Mouse (Mus musculus) forebrain, postnatal 0 days (tissue): ENCODE measurements around the gene Mt3. TPM values are rescaled to one million over a fixed set of nuclear protein-coding genes. Genes with fewer than 3 reads are reported as not detected.

ENCODE experiments used
- ATAC-seq: fragments of 200-750 bp; cut with Nextera tagmentation; 2 replicates; pipeline ENCODE4 v1.8.0; 2017; ENCODE audit warnings: mild to moderate bottlenecking, moderate library complexity
- DNase-seq: peaks from one replicate; pipeline ENCODE4 v3.0.0-alpha.2; 2015
- H3K27ac ChIP-seq: fragments of 300-500 bp; sonication (generic); 2 replicates; pipeline ENCODE4 v1.5.1; 2014; ENCODE audit warnings: low read depth, mild to moderate bottlenecking, antibody characterized with exemption, low read length, moderate library complexity, mixed read lengths
- H3K27me3 ChIP-seq: fragments of 300-500 bp; sonication (generic); 2 replicates; pipeline ENCODE4 v1.6.1; 2014; ENCODE audit warnings: mild to moderate bottlenecking, low read length, mixed read lengths; ENCODE audit not compliant: insufficient read depth
- H3K36me3 ChIP-seq: fragments of 300-500 bp; sonication (generic); 2 replicates; pipeline ENCODE4 v1.6.1; 2014; ENCODE audit warnings: mild to moderate bottlenecking, moderate library complexity; ENCODE audit not compliant: insufficient read depth
- H3K4me1 ChIP-seq: fragments of 300-500 bp; sonication (generic); 2 replicates; pipeline ENCODE4 v1.6.1; 2014; ENCODE audit warnings: antibody characterized with exemption; ENCODE audit not compliant: insufficient read depth
- H3K4me2 ChIP-seq: fragments of 300-500 bp; sonication (generic); 2 replicates; pipeline ENCODE4 v1.6.1; 2014; ENCODE audit warnings: low read depth, mild to moderate bottlenecking, moderate library complexity
- H3K4me3 ChIP-seq: fragments of 300-500 bp; sonication (generic); 2 replicates; pipeline ENCODE4 v1.5.1; 2014; ENCODE audit warnings: low read depth, low read length, mixed read lengths
- H3K9ac ChIP-seq: fragments of 300-500 bp; sonication (generic); 2 replicates; pipeline ENCODE4 v1.6.1; 2014; ENCODE audit warnings: mild to moderate bottlenecking
- H3K9me3 ChIP-seq: fragments of 300-500 bp; sonication (generic); 2 replicates; pipeline ENCODE4 v1.6.1; 2016; ENCODE audit warnings: low read length
- CTCF ChIP-seq: sonication (generic); IDR thresholded peaks from 2 replicates; pipeline ENCODE4 v1.5.1; 2016; ENCODE audit warnings: antibody characterized with exemption, control low read depth, low read depth
- WGBS: fragments of 180-500 bp; shearing (Covaris S2); extraction: QIAGEN DNeasy Blood & Tissue Kit; methylation state at CpG from one replicate; pipeline ENCODE4 v1.1.7; 2014; 5-methylcytosine and 5-hydroxymethylcytosine counted together
- polyA plus RNA-seq: library from polyadenylated mRNA; unstranded; fragments of >200 nt; fragmentation: Nextera tagmentation; extraction: Ambion mirVana; gene quantifications from 2 replicates; pipeline ENCODE4 v1.2.1, GENCODE M21; 2015
- total RNA-seq: library from RNA; depleted of rRNA; stranded (reverse); fragments of >200 nt; gene quantifications from 2 replicates; pipeline ENCODE4 v1.2.3, GENCODE M21; 2014; rRNA removed

The Mt3 gene
- total RNA-seq (151 and 445 TPM in 2 replicates), polyA plus RNA-seq (316 and 341 TPM in 2 replicates)

DNA sequence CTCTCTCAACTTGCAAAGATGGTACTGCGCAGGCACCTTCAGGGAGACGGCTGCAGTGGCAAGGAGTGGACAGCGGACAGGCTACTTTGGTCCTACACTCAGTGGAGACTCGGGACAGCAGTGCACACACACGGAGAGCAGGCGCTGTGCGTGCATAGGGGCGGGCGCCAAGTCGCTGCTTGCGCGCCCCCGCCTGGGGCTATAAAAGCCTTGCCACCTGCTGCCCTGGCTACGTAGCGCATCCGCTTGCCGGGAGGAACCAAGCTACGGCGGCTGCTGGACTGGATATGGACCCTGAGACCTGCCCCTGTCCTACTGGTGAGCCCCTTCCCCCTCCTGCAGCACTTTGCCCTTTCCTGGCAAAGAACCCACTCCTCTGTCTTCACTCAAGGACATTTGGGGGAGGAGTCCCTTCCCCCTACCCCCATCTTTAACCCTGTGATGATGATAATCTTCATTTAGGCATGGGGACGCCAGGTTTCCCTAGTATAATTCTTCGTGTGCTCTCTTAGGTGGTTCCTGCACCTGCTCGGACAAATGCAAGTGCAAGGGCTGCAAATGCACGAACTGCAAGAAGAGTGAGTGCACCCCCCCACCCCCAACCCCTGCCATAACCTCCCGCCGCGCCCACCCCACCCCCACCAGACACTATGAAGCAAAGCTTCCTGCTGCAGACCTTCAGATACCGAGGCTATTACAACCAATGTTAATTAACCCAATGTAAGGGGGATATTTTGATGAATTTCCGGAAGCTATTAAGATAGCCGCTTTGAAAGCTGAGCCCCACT lies at the start of gene Mt3:
Mt3 (plus strand) TSS at position 95 of the 788 bp plus-strand sequence.
- Histone ChIP-seq H3K4me3 (peak within 1 kb of the TSS; percentile 52), H3K9ac (peak within 1 kb of the TSS; percentile 65), H3K9me3 (no peaks in the 10 kb centered on the region), H3K27ac (peak within 1 kb of the TSS; percentile 67), H3K27me3 (no peaks in the 10 kb centered on the region), H3K4me1 (peaks cover 8% of the 10 kb centered on the region; the same call in 1 of the 2 replicates), H3K36me3 (no peaks in the 10 kb centered on the region), H3K4me2 (peak within 1 kb of the TSS; percentile 74)
- peak; percentile 52 for TF ChIP-seq CTCF
- under 1% methylated on average over 29 of the region's 29 CpGs for WGBS
- peak; percentile 88 for DNase-seq
- ATAC-seq: peak; percentile 89

DNA sequence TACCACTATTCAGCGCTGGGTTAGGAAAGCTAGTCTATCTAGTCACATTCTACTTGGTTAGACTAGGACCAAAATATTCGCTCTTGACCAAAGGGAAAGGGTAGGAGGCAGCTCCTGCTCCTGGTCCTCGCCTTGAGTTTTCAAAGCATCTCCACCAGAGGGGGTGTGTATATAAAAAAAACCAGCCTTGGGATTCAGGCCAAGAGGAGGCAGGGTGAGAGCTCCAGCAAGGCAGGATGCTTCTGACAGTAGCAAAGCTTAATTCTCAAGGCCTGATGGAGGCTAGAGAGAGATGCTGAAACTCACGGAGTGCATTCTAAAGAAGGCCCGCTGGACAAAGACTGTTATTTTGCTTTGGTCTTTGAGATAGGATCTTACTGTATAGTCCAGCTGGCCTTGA lies 48.3 kb upstream of the Mt3 start:
- no peak overlapping the region for H3K4me2 ChIP-seq
- WGBS: 51% methylated on average over 5 of the region's 5 CpGs

DNA sequence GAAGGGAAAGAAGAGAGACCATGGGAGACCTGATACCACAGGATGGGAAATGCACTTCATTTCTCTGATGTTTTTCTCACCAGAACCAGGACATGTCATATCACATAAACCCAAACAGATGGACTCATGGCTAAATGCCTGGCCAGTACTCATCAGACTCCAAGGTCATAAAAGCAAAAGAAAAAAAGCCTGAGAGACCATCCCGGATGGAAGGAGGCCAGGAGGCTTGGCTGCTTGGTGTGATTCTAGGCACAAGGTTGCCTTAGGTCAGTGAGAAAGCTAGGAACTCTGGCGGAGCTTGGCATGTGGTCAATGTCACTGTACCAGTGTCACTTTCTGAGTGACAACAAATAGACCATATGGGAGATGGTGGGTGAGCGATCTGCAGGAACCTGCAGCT lies 44.5 kb upstream of the Mt3 start:
- Histone ChIP-seq H3K9me3 (no peaks in the 10 kb centered on the region), H3K36me3 (no peaks in the 10 kb centered on the region), H3K4me2 (no peak overlapping the region), H3K4me3 (no peak overlapping the region), H3K9ac (no peak overlapping the region), H3K27me3 (no peaks in the 10 kb centered on the region), H3K27ac (no peak overlapping the region), H3K4me1 (no peaks in the 10 kb centered on the region)
- 85% methylated on average over 3 of the region's 3 CpGs for WGBS
- TF ChIP-seq CTCF: no peak
- ATAC-seq (no peak), DNase-seq (no peak)

More for the DNA sequence above, 48.3 kb upstream of the Mt3 start:
- Histone ChIP-seq H3K4me3 (no peak overlapping the region), H3K36me3 (no peaks in the 10 kb centered on the region), H3K27me3 (no peaks in the 10 kb centered on the region), H3K27ac (no peak overlapping the region), H3K9ac (no peak overlapping the region), H3K9me3 (no peaks in the 10 kb centered on the region), H3K4me1 (no peaks in the 10 kb centered on the region)
- ATAC-seq (no peak), DNase-seq (peak; percentile 34)
- TF ChIP-seq CTCF: peak; percentile 26; the same call in 1 of the 2 replicates

DNA sequence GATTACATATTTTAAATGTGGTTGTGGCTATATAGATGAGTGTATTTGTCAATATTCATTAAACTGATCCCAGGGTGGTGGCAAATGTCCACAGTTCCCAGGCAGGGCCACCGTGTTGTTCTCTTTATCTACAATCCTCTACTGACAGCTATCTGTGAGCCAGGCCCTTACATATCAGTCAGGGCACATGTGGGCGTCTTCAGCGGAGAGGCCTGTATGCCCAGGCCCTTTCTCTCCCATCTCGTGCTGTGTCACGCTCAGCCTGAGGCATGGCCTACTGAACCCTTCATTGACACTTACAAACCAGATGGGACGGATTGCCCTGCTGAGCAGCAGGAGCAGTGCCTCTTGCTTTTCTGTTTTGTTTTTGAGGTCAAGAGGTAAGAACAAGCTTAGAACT lies 43.0 kb upstream of the Mt3 start:
- H3K9ac ChIP-seq: no peak overlapping the region
- H3K4me2 ChIP-seq: no peak overlapping the region
- H3K27me3 ChIP-seq: no peaks in the 10 kb centered on the region
- DNase-seq: no peak
- 86% methylated on average over 6 of the region's 6 CpGs for WGBS
- no peak for TF ChIP-seq CTCF
- H3K4me3 ChIP-seq: no peak overlapping the region
- no peaks in the 10 kb centered on the region for H3K36me3 ChIP-seq
- no peak overlapping the region for H3K27ac ChIP-seq
- ATAC-seq: no peak
- H3K9me3 ChIP-seq: no peaks in the 10 kb centered on the region
- H3K4me1 ChIP-seq: no peaks in the 10 kb centered on the region

DNA sequence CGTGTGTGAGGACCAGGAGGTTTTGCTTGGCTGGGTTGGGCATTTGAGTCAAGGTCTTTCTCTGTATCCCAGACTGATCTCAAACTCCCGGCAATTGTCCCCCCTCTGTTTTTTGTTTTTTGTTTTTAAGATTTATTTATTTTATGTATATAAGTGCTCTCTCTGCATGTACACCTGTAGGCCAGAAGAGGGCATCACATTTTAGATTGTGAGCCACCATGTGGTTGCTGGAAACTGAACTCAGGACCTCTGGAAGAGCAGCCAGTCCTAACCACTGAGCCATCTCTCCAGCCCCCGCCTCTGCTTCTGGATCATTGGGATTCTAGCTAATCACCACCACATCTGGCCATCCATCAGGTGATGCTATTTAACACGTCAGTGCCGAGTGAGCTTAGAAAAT lies 42.6 kb upstream of the Mt3 start:
- 0 out of 2 replicates have a peak, but pooled peaks have one; percentile 13 for TF ChIP-seq CTCF
- no peaks in the 10 kb centered on the region for H3K27me3 ChIP-seq
- H3K4me1 ChIP-seq: no peaks in the 10 kb centered on the region
- WGBS: 85% methylated on average over 5 of the region's 5 CpGs
- H3K27ac ChIP-seq: no peak overlapping the region
- no peak overlapping the region for H3K9ac ChIP-seq
- no peaks in the 10 kb centered on the region for H3K36me3 ChIP-seq
- H3K4me3 ChIP-seq: no peak overlapping the region
- ATAC-seq (no peak), DNase-seq (no peak)
- H3K4me2 ChIP-seq: no peak overlapping the region
- no peaks in the 10 kb centered on the region for H3K9me3 ChIP-seq

DNA sequence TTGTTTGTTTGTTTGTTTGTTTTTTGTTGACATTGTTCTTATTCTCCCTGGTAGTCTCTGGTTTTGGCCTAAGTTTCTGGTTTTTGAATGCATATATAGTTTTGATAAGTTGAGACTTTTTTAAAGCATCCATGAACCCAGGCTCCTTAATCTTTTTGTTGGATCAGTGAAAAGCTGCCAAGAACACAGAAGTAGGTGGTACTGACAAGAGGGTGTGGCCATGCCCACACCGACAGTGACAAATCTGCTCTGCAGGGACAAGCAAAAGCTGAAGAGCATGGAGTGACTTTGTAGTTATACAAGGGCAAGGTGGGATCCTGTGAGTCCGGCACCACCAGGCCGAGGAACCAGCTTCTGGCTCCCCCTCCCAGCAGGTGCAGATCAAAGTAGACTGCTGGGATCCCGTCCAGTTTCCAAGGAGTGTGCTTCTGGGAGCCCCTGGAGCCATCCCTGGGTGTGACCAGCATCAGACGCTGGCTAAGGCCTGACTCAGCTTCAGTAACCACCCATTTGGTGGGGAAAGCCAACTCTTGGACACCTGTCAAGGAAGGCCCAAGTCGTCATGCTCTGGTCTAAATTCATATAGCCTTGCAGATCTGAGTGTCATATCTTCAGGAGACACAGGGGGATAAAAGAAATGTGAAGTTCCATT lies 41.8 kb upstream of the Mt3 start:
- Histone ChIP-seq H3K4me3 (no peak overlapping the region), H3K9ac (no peak overlapping the region), H3K27me3 (no peaks in the 10 kb centered on the region), H3K4me2 (no peak overlapping the region), H3K36me3 (no peaks in the 10 kb centered on the region), H3K4me1 (no peaks in the 10 kb centered on the region), H3K9me3 (no peaks in the 10 kb centered on the region), H3K27ac (no peak overlapping the region)
- 69% methylated on average over 6 of the region's 6 CpGs for WGBS
- TF ChIP-seq CTCF: no peak
- ATAC-seq (no peak), DNase-seq (no peak)

DNA sequence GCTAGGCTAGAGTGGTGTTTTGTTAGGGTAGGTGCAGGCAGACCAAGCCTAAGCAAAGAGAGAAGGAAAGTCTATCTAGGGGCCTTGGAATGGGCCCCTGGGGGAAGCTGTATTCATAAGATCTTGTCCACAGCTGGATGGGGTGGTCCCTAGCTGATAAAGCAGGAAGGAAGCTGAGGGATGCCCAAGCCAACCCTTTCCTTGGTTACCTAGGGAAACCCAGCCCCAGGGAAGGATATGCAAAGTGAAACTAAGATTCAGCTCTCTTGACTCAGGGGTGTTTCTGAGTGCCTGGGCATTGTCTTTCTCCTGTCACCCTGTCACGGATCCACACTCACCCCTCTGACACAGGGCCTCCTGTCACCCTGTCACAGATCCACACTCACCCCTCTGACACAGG lies 39.0 kb upstream of the Mt3 start:
- TF ChIP-seq CTCF: no peak
- no peak overlapping the region for H3K4me3 ChIP-seq
- no peak overlapping the region for H3K9ac ChIP-seq
- ATAC-seq (no peak), DNase-seq (no peak)
- no peaks in the 10 kb centered on the region for H3K27me3 ChIP-seq
- no peak overlapping the region for H3K4me2 ChIP-seq
- 72% methylated on average over 1 of the region's 1 CpGs for WGBS
- no peaks in the 10 kb centered on the region for H3K4me1 ChIP-seq
- no peaks in the 10 kb centered on the region for H3K9me3 ChIP-seq
- H3K27ac ChIP-seq: no peak overlapping the region
- H3K36me3 ChIP-seq: no peaks in the 10 kb centered on the region
